Mouse (Mus musculus): ENCODE measurements around the gene Chek2.
"Not testable (repeated sequence)": the region's sequence is repeated elsewhere in the genome, so short reads cannot be mapped to it uniquely, and the experiment has no call there.

The Chek2 gene

GRCm38 (mm10) chr5:110839678-110840365 is at the start of gene Chek2, which contains the start of gene Hscb:
TSS of gene Chek2 (plus strand) at chr5:110839979.
TSS of gene Hscb (minus strand) at chr5:110839777.
- DNase-seq (ENCODE audit: low read depth, low spot score): peak; percentile 97

DNA sequence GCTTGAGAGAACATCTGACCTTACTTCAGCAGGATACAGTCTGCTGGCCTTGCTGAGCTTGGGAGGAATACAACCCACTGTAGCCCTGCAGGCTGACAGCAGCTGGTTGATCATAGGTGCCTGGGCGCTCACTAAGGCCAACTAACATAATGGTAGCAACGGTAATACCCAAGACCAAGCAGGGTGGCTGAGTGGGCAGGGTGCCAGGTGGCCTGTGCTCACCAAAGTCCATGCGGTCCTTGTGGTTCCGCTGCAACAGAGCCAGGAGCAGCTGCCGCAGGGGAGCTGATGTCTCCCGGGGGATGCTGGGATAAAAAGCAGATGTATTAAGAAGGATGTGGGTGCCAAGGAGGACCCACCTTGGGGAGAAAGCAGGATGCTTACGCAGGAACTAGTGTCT is 45.4 kb upstream of the Chek2 start:
- no peak for DNase-seq (ENCODE audit: low read depth, low spot score)

DNA sequence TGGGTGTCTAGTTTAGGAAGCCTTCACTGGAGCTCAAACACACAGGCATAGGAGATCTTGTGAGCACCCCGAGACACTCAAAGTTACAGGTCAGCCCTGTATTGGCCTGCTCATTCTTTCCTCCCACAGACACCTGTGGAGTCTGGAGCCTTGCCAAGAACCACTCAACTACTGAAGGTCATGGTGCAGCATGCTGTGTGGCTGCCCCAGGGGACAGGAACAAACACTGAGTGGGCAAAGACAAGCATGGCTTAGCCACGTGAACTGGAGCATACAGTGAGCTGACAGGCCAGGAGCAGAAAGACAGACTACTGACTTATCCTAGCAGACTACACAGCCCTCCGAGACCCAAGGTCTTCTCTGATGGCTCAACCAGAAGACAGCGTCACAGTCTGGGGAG is 42.1 kb upstream of the Chek2 start:
- no peak for DNase-seq (ENCODE audit: low read depth, low spot score)

DNA sequence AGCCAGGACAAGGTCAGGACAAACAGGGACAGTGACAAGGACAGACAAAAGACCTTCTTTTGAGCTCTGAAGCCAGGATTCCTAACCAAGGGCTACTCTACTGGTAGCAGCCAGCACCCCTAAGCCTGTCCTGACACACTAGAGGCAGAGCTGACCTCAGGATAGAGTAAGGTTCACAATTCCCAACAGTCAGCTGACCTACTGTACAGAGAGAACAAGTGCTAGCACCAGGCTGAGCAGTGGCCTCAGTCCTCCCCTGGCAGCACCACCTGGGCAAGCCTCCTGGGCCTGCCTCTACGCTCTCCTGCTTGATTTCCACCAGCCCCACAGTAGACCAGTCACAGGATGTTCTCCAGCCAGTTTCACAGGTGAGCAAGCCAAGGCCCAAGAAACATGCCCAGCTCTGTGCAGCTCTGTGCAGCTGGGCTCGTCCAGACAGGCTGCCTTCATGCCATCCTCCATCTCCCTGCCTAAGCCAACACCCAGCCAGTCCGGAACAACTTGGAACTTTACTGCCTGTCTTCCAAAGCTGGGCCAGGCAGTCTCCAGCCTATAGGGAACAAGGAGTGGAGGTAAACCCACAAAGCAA is 38.6 kb upstream of the Chek2 start:
- no peak for DNase-seq (ENCODE audit: low read depth, low spot score)

DNA sequence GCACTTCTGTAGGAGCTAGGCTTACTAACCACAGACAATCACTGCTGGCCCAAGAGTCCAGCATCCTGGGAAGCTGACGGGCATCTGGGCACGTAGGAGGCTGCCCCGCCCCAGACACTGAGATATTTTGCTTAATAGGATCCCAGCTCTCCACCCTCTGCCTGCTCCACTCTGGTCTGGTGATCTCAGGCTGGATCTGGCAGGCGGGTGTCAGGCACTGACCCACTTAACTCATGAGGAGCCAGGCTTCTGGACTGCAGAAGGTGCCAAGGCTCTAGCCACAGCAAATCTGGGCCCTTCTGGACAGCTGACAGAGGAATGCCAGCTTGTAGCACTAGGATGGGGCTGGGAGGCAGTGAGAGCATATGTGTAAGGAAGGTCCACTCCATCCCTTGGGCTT is 37.6 kb upstream of the Chek2 start:
- DNase-seq (ENCODE audit: low read depth, low spot score): no peak

GRCm38 (mm10) chr5:110802809-110803208 is 37.0 kb upstream of the Chek2 start:
- no peak for DNase-seq (ENCODE audit: low read depth, low spot score)

DNA sequence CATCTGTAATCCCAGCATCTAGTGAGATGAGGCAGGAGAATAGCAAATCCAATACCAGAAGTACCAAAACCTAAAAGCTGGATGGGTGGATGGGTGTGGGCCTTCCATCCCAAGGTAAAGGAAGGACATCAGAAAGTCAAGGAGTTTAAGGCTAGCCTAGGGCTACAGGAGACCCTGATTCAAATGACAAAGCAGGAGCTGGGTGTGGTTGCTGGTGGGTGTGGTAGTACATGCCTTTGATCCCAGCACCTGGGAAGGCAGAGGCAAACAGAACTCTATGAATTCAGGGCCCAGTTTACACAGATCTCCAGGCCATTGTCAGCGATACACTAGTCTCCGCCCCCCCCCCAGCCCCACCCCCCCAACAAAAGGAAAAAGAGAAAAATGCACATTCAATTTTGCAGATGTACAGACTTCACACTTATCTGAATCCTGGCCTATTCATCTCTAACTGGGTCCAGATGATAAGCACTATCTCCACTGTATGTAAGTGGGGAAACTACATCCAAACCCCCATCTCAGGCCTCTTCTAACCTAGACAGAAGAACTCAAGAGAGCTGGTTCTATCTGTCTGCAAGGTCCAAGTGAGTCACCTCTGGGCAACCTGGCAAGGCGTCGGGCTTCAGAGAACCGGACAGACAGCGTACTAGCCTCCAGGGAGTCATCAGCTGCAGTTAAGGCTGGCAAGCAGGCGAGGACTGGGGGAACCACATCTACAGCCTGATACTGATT is 35.6 kb upstream of the Chek2 start:
- DNase-seq (ENCODE audit: low read depth, low spot score): no peak

DNA sequence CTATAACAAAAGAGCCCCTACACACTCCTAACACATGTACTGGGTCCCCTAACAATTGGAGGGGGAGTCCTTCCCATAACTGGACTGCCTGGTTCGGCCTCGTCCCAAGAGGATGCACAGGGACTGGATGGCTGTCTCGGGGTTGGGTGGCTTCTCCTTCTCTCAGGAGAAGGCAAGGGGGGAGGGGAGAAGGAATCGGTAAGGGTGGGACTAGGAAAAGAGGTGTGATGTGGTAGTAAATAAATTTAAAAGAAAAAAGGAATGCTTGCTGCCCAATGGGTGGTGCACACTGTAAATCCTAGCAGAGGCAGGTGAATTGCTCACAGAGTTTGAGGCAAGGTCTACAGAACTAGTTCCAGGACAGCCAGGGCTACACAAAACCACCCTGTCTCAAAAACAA is 33.6 kb upstream of the Chek2 start:
- no peak for DNase-seq (ENCODE audit: low read depth, low spot score)

DNA sequence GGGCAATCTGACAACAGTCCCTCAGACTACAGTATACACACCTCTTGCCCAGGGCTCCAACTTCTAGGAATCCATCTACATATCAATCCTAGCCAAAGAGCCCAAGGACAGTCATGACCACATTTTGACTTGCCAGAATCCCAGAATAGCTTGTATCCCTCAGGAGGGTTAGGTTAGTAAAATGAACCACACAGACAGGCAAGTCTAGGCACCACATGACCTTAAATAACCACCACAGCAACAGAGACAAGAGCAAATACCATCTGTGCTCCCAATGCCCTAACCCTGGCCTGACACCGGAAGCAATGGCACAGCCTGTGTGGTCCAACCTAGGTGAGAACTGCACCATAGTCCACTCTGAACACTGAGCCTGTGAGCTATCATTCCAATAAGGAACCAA is 33.1 kb upstream of the Chek2 start:
- DNase-seq (ENCODE audit: low read depth, low spot score): no peak

GRCm38 (mm10) chr5:110807453-110807852 is 32.3 kb upstream of the Chek2 start:
- no peak for DNase-seq (ENCODE audit: low read depth, low spot score)

DNA sequence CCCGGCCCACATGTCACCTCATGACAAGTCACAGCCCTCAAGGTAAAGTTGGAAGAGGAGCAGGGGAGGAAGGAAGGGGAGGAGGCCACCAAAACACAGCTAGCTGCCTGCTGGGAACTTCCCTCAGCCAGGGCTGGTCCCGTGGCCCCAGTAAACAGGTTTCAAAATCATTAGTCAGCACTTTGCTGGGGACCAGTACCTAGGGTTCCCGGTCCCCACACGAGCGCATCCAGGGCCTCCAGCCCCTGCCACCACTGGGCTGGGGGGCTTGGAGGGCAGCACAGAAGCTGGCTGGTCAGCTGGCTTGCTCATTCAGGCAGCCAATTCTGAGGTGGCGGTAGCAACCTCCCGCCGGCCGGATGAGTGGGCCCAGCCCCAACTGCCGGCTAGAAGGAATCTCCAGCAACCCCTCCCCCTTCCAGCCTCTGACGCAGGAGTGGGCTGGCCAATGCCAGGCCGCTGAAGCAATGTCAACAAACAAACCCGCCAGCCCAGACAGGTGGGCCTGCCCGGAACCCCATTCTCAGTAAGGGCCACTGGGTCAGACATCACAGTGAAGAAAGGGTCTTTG is 31.6 kb upstream of the Chek2 start:
- DNase-seq (ENCODE audit: low read depth, low spot score): peak; percentile 88

DNA sequence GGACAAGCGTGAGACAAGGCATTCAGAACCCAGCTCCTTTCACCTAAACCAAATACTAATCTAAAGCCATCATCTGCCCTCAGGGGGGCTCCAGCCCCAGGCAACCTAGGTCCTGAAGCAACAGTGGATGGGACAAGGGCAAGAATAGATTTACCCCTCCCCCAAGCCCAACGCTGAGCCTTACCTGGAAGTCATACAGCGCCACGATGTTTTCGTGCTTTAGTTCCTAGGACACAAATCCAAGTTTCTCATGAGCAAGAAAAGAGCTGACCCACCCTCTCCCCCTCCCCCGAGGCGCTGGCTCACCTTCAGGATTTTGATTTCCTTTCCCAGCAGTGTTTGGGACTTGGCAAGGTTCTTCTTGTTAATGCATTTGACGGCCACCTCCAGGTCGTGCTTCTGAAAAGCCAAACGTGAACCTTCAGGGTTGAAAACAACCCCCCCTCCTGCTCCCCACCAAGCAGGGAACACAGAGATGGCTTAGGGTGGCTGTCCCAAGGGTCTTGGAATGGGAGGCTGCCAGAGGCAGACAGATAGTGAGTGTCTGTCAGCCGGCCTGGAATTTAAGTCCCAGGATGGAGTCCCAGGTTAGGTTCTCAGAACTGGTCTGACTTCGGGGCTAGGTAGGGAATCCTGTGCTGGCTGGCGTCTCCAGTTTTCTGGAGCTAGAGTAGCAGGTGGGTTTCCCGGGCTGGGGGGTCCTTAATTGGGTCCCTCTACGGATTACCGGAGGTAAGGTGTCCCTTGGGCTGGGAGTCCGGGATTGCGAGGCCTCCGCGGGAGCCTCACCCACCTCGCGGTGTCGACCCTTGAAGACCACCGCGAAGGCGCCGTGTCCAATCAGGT is 30.7 kb upstream of the Chek2 start:
- peak; percentile 44 for DNase-seq (ENCODE audit: low read depth, low spot score)

DNA sequence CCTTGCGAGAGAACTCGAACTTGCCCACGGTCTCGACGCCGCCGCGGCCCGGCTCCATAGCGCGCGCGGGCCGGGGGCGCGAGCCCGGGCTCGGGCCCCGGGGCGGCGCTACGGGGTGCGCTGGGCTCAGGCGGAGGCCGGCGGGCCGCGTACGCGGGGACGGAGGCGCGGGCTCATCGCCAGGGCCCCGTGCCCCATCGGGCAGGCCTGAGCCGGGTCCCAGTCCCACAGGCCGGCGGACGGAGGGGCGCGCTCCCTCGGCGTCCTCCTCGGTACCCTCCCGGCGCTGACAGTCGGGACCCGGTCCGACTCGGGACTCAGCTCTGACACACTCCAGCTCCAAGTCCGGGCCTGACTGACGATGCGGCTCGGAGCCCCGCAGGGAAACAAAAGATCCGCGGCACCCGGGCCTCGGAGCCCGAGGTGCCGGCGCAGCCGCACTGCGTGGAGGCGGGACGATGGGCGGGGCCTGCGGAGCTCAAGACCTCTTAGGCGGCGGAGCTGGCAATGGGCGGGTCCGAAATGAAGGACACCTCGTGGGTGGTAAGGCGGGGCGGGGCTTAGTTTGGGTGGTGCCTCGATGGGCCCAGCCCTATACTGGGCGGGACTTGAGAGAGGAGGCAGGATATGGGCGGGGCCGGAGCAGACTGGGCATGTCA is 30.0 kb upstream of the Chek2 start, which contains the start of gene Ulk1:
Gene Ulk1 (minus strand): TSS at position 431 of the 659 bp plus-strand sequence.
- peak; percentile 99 for DNase-seq (ENCODE audit: low read depth, low spot score)

- DNase-seq (ENCODE audit: low read depth, low spot score): no peak
Measured at GRCm38 (mm10) chr5:110824421-110824820, 15.4 kb upstream of the Chek2 start.

- DNase-seq (ENCODE audit: low read depth, low spot score): no peak
Measured at GRCm38 (mm10) chr5:110826781-110827495, 12.8 kb upstream of the Chek2 start.

GRCm38 (mm10) chr5:110827576-110827975 is 12.2 kb upstream of the Chek2 start:
- no peak for DNase-seq (ENCODE audit: low read depth, low spot score)

- no peak for DNase-seq (ENCODE audit: low read depth, low spot score)
Measured at GRCm38 (mm10) chr5:110831036-110831720, 8.6 kb upstream of the Chek2 start.

GRCm38 (mm10) chr5:110835959-110836358 is 3.8 kb upstream of the Chek2 start:
- DNase-seq (ENCODE audit: low read depth, low spot score): no peak

- DNase-seq (ENCODE audit: low read depth, low spot score): not testable (repeated sequence)
Measured at GRCm38 (mm10) chr5:110838016-110838415, 1.8 kb upstream of the Chek2 start.

Data from CD4-positive helper T cell, adult 2 months (primary cell).